Mouse (Mus musculus) hindbrain, embryonic 16.5 days (tissue): ENCODE data around the gene Pank2. TPM values are rescaled to one million over a fixed set of nuclear protein-coding genes. Genes with fewer than 3 reads are reported as not detected.

Source experiments
- ATAC-seq: fragments of 200-750 bp; cut with Nextera tagmentation; 2 replicates; pipeline ENCODE4 v1.8.0; 2017; ENCODE audit warnings: moderate TSS enrichment, moderate library complexity
- H3K27ac ChIP-seq: fragments of 300-500 bp; sonication (generic); 2 replicates; pipeline ENCODE4 v1.5.1; 2014; ENCODE audit warnings: low read depth, mild to moderate bottlenecking, control low read depth, low read length, moderate library complexity
- H3K27me3 ChIP-seq: fragments of 300-500 bp; sonication (generic); replicated peaks from 2 replicates; pipeline ENCODE4 v1.6.1; 2014; ENCODE audit warnings: low read length; ENCODE audit not compliant: control insufficient read depth, insufficient read depth
- H3K36me3 ChIP-seq: fragments of 300-500 bp; sonication (generic); 2 replicates; pipeline ENCODE4 v1.6.1; 2014; ENCODE audit warnings: mild to moderate bottlenecking, low read length, moderate library complexity, mixed read lengths; ENCODE audit not compliant: control insufficient read depth, insufficient read depth
- H3K4me1 ChIP-seq: fragments of 300-500 bp; sonication (generic); 2 replicates; pipeline ENCODE4 v1.6.1; 2014; ENCODE audit warnings: low read depth, low read length; ENCODE audit not compliant: control insufficient read depth, insufficient read depth
- H3K4me2 ChIP-seq: fragments of 300-500 bp; sonication (generic); 2 replicates; pipeline ENCODE4 v1.6.1; 2014; ENCODE audit warnings: mild to moderate bottlenecking, low read length, control low read depth, moderate library complexity
- H3K4me3 ChIP-seq: fragments of 300-500 bp; sonication (generic); 2 replicates; pipeline ENCODE4 v1.5.1; 2014; ENCODE audit warnings: mild to moderate bottlenecking, low read length, control low read depth, moderate library complexity
- H3K9ac ChIP-seq: fragments of 300-500 bp; sonication (generic); 2 replicates; pipeline ENCODE4 v1.6.1; 2014; ENCODE audit warnings: low read depth, mild to moderate bottlenecking, control low read depth, low read length, moderate library complexity
- H3K9me3 ChIP-seq: fragments of 300-500 bp; sonication (generic); 2 replicates; pipeline ENCODE4 v1.6.1; 2014; ENCODE audit warnings: mild to moderate bottlenecking, low read length, moderate library complexity; ENCODE audit not compliant: control insufficient read depth
- WGBS: fragments of 180-500 bp; shearing (Covaris S2); extraction: QIAGEN DNeasy Blood & Tissue Kit; methylation state at CpG from one replicate; pipeline ENCODE4 v1.1.7; 2014; 5-methylcytosine and 5-hydroxymethylcytosine counted together
- polyA plus RNA-seq: library from polyadenylated mRNA; unstranded; fragments of >200 nt; fragmentation: Nextera tagmentation; extraction: Ambion mirVana; gene quantifications from 2 replicates; pipeline ENCODE4 v1.2.1, GENCODE M21; 2015

The Pank2 gene
- polyA plus RNA-seq, 1 experiment from 2014 or later, result 20.0 TPM

DNA sequence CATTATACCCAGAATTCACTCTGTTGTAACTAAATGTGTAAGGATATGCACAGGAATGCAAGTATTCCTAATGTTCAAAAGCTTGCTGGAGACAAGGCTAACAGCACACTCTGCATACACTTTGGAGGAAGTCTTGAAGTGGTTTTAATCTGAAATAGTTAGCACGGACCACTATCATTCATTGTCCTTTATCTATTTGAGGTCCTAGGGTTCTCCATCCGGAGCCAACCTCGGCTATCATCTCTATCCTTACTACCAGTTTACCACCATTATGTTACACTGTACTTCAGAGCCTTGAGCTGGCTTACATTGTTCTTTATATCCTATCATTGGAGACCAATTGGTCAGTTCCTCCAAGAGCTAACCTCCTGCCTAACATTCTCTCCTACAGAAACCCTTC is 35.1 kb upstream of the Pank2 start:
- Histone ChIP-seq H3K36me3 (no peaks in the 10 kb centered on the region), H3K4me1 (no peaks in the 10 kb centered on the region), H3K27ac (no peak overlapping the region), H3K9me3 (no peaks in the 10 kb centered on the region), H3K27me3 (no peaks in the 10 kb centered on the region), H3K4me3 (no peak overlapping the region), H3K9ac (no peak overlapping the region), H3K4me2 (no peak overlapping the region)
- WGBS, result 91% methylated on average over 3 of the region's 3 CpGs
- no peak for ATAC-seq

DNA sequence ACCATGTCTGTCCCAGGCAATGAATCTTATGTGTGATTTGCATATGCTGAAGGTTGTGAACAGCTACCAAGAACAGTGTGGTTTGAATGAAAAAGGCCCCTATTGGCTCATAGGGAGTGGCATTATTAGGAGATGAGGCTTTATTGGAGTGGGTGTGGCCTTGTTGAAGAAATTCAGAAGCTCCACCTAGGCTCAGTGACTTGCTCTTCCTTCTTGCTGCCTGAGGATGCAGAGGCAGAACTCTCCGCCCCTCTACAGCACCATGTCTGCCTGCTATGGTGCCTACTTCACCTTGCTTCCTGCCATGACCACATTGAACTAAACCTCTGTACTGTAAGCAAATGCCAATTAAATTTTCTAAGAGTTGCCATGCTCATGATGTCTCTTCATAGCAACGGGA is 29.7 kb upstream of the Pank2 start:
- no peak overlapping the region for H3K9ac ChIP-seq
- no peaks in the 10 kb centered on the region for H3K27me3 ChIP-seq
- H3K36me3 ChIP-seq, result no peaks in the 10 kb centered on the region
- no peak overlapping the region for H3K27ac ChIP-seq
- H3K4me3 ChIP-seq, result no peak overlapping the region
- H3K4me1 ChIP-seq, result peaks cover 8% of the 10 kb centered on the region
- ATAC-seq, result no peak
- no peak overlapping the region for H3K4me2 ChIP-seq
- H3K9me3 ChIP-seq, result no peaks in the 10 kb centered on the region
- WGBS, result 93% methylated on average over 2 of the region's 2 CpGs

DNA sequence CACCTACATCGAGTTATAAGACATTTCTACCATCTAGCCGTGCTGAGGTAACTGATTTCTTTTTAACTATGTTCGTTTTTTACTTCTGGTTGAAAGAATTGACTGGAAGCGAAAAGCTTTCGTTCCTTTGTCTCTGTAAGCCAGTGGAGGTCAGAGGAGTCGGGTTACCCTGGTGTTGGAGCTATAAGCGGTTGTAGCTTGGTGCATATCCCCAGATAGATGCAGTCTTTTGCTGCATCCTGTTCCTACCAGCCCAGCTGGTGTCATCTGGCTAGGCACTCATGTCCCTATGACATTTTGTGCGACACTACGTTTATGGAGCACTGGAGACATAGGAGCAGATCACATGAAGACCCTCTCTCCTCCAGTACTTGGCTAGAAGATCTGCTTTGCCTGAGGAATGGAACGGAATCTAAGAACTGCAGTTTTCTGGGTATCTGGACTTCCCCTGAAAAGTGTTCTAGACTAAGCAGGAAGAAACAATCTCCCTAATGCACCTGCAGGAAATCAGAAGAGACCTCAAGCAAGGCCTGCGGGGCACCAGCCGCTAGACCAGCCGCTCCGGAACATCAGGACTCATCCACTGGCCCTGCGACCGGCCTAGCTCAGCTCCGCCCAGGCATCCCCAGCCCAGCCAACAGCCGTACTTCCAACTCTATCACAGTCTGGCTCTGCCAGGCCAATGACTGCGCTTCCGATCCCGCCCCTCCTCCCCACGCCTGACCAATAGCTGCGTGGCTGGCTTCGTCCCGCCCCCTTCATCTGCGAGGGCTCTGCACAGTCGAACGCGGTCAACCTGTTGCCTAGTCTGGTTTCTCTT is 28.8 kb upstream of the Pank2 start, which contains the start of gene Mavs:
TSS of gene Mavs (plus strand) at position 757 of the 820 bp plus-strand sequence.
- WGBS, result 10% methylated on average over 29 of the region's 29 CpGs
- no peaks in the 10 kb centered on the region for H3K9me3 ChIP-seq
- H3K27ac ChIP-seq, result peak within 1 kb of the TSS; percentile 36
- peak within 1 kb of the TSS; percentile 70 for H3K9ac ChIP-seq
- peak; percentile 100 for ATAC-seq
- peak within 1 kb of the TSS; percentile 96 for H3K4me2 ChIP-seq
- peak within 1 kb of the TSS; percentile 62 for H3K4me3 ChIP-seq
- peaks cover 8% of the 10 kb centered on the region for H3K4me1 ChIP-seq
- no peaks in the 10 kb centered on the region for H3K27me3 ChIP-seq
- no peaks in the 10 kb centered on the region for H3K36me3 ChIP-seq

DNA sequence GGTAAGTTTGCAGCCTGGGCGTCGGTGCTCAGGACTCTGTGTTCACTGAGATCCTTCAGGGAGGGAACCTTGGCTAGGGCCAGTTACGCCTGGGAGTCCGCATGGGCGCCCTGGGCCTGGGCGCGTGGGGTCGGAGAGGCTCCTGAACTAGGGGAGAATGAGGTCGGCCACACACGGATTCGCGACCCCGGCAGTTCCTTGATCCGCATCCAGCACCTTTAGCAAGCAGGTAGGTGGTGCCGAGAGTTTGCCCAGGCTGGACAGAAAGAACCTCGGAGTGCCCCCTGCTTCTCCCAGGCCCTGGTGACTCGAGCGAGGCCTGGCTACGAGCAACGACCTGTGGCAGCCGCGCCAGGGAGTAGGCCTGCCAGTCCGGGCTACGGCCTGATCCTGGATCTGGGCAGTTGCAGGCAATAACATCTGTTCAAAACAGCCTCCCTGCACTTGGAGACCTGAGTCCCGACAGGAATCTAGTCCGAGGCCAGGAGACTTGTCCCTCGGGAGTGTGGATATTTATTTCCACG is 28.1 kb upstream of the Pank2 start:
- ATAC-seq, result no peak
- peak overlapping the region; percentile 9; the same call in 1 of the 2 replicates for H3K27ac ChIP-seq
- 11% methylated on average over 26 of the region's 28 CpGs for WGBS
- H3K9ac ChIP-seq, result peak overlapping the region; percentile 70
- H3K4me1 ChIP-seq, result peaks cover 8% of the 10 kb centered on the region
- H3K36me3 ChIP-seq, result no peaks in the 10 kb centered on the region
- H3K9me3 ChIP-seq, result no peaks in the 10 kb centered on the region
- peak overlapping the region; percentile 62 for H3K4me3 ChIP-seq
- H3K4me2 ChIP-seq, result peak overlapping the region; percentile 96
- no peaks in the 10 kb centered on the region for H3K27me3 ChIP-seq

DNA sequence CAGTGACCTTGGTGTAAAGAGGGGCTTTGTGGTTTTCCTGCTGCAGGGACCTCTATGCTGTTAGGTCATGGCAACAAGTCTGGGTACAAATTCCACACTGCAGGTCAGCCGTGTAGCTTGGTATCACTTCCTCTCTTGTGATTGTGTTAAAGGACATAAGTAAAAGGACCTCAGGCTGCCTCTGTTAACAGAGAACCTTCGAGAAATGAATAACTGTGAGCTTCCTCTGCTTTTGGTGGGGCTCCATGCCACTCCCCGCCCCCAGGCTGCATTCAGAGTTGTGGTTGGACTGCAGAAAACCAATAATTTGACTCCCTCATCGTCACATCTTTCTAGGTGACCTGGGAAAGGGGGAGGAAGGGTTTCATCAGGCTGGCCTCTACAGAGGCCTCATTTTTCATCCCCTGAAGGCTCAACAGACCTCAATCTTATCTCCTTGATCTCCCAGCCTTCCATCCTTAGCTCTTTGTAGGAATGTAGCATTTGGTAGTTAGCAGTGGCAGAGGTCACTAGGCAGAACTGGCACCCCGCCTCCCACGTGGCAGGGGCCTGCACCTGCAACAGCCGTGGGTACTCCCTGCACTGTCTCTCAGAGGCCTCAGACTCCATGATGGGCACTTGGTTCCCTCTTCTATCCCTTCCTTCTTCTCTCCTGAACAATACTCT is 27.2 kb upstream of the Pank2 start:
- peak overlapping the region; percentile 96 for H3K4me2 ChIP-seq
- WGBS, result 85% methylated on average over 7 of the region's 7 CpGs

DNA sequence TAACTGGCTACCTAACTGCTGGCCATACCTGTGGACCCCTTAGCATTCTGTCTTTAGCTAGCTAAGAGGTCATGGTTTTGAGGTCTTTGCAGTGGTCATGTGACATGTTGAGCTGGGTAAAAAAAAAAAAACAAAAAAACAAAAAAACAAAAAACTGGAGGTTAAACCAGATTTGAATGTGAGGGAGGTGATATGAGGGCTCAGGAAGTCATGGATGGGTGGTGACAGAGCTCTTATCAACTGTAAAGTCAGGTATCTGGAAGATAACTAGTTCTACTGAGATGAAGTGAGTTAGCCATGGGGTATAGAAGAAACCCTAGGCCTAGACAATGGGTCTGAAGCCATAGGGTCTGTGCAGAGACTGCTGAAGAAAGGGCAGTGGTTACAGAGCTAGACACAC is 20.1 kb upstream of the Pank2 start:
- Histone ChIP-seq H3K27ac (no peak overlapping the region), H3K9me3 (no peaks in the 10 kb centered on the region), H3K9ac (no peak overlapping the region), H3K27me3 (no peaks in the 10 kb centered on the region), H3K4me2 (no peak overlapping the region), H3K4me3 (no peak overlapping the region), H3K36me3 (no peaks in the 10 kb centered on the region), H3K4me1 (no peaks in the 10 kb centered on the region)
- ATAC-seq, result no peak

More for the DNA sequence above, 27.2 kb upstream of the Pank2 start:
- no peak for ATAC-seq
- H3K27ac ChIP-seq, result no peak overlapping the region
- H3K4me1 ChIP-seq, result peaks cover 8% of the 10 kb centered on the region
- H3K36me3 ChIP-seq, result no peaks in the 10 kb centered on the region
- H3K9ac ChIP-seq, result 0 out of 2 replicates have a peak overlapping the region, but pooled peaks have one; percentile 15
- no peaks in the 10 kb centered on the region for H3K27me3 ChIP-seq
- no peaks in the 10 kb centered on the region for H3K9me3 ChIP-seq
- H3K4me3 ChIP-seq, result no peak overlapping the region

DNA sequence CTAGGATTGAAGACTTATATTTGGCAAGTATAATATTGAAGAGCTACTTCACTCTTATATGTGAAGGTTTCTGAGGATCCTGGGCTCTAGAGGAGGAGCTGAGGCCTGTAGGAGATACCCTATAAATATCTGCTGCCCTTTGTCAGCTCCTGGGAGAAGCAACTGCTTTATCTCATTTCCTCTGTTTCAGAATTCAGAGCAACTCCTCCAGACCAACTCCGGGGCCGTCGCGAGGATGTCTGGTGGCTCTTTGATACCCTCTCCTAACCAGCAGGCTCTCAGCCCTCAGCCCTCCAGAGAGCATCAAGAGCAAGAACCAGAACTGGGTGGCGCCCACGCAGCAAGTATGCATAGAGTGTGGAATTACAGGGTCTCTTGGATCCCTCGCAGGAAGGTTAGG is 19.4 kb upstream of the Pank2 start:
- H3K27ac ChIP-seq, result no peak overlapping the region
- no peaks in the 10 kb centered on the region for H3K27me3 ChIP-seq
- H3K4me2 ChIP-seq, result no peak overlapping the region
- no peak for ATAC-seq
- H3K9ac ChIP-seq, result no peak overlapping the region
- WGBS, result 91% methylated on average over 7 of the region's 7 CpGs
- H3K9me3 ChIP-seq, result no peaks in the 10 kb centered on the region
- H3K4me1 ChIP-seq, result no peaks in the 10 kb centered on the region
- no peak overlapping the region for H3K4me3 ChIP-seq
- no peaks in the 10 kb centered on the region for H3K36me3 ChIP-seq

DNA sequence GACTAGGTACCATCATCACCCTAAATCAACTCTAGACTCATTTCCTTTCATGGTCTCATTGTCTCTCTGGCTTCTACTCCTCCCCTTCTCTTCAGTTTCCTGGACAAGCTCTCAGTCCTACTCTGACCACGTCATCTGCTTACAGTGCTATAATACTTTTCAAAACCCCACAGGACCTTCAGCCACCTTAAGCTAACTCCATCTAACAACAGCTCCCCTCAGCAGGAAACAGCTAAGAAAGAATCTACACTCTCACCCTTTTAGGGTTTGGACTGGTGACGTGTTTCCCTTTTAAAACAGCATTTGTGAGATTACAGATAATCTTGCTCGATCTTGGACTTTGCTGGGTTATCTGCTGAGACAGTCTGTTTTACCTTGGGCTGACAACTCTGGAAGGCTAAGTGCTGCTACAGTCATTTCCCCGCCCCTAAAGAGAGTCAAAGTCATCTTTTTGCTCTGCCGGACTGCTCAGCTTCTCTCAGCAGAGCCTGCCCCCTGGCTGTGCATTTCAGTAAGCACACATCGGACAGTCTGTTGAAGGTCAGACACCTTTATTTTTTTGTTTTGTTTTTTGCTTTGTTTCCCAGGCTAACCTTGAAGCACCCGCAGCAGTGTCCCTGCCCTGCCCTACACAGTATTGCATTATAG is 8.5 kb upstream of the Pank2 start:
- no peaks in the 10 kb centered on the region for H3K27me3 ChIP-seq
- no peaks in the 10 kb centered on the region for H3K36me3 ChIP-seq
- no peak overlapping the region for H3K9ac ChIP-seq
- peak; percentile 78 for ATAC-seq
- no peaks in the 10 kb centered on the region for H3K9me3 ChIP-seq
- H3K4me2 ChIP-seq, result no peak overlapping the region
- H3K4me3 ChIP-seq, result no peak overlapping the region
- 27% methylated on average over 7 of the region's 7 CpGs for WGBS
- H3K27ac ChIP-seq, result no peak overlapping the region
- H3K4me1 ChIP-seq, result no peaks in the 10 kb centered on the region

DNA sequence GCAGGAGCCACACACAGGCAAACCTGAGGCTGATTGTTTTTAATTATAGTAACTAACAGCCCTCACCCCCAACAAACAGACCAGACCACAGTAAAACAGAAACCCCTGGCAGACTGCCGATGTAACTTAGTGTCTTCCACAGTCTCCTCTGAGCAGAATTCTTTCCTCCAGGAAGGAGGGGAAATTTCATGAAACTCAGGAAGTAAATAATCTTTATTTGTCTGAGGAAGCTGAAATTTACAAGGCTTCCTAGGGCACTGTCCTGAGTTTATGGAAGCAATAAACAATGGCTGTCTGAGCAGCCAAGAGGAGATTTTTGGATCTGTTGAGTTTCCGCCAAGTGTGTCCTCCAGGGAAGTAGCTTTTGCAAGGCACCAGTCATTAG is 8.0 kb upstream of the Pank2 start:
- Histone ChIP-seq H3K4me3 (no peak overlapping the region), H3K27ac (no peak overlapping the region), H3K9me3 (no peaks in the 10 kb centered on the region), H3K4me1 (no peaks in the 10 kb centered on the region), H3K27me3 (no peaks in the 10 kb centered on the region), H3K9ac (no peak overlapping the region), H3K4me2 (no peak overlapping the region), H3K36me3 (no peaks in the 10 kb centered on the region)
- no peak; the same call in 1 of the 2 replicates for ATAC-seq
- 70% methylated on average over 2 of the region's 2 CpGs for WGBS
